Mouse (Mus musculus): ENCODE results near the gene Uncx.
"Not testable (repeated sequence)": the region's sequence is repeated elsewhere in the genome, so short reads cannot be mapped to it uniquely, and the experiment has no call there.

DNA sequence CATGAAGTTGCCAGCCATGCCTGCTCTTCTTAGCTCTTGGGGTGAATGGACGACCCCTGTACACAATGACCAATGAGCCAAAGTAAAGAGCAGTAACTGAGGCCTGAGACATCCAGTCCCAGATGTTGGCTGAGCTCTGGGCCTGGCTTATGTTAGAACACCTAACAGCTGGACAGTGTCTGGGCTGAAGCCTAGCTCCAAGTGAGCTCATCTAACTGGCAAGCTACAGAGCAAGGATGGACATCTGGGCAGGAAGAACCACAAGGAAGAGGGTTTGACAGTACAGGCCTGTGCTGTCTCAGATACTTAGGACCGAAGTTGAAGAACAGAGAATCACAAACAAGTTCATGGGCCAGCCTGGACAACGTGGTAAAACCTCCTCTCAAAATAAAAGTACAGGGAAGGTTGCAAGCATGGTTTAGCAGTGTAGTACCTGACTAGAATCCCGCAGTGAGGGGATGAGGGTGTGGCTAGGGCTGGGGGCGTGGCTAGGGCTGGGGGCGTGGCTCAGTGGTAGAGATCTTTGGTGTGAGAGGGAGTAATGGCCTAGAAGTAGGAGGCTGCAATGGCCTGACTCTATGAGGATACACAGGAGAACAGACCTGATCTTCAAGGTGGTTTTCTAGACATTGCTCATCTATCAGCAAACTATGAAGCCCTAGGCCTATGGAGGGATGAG, 47.5 kb downstream of the Uncx start:
- TF ChIP-seq POLR2A, CTCF (IDR thresholded peaks at IDR 0.05; ENCODE audit: insufficient read depth, low read depth, low read length): not testable (repeated sequence)
